Mouse (Mus musculus) spleen, postnatal 36 days (tissue): ENCODE results near the gene Rnf115.
A peak's percentile ranks its signal among the peaks of the same experiment; 100 is the strongest.

Source experiments
- DNase-seq, 2 experiments: peaks; one replicate each; pipeline ENCODE4 v3.0.0; 2022; ENCODE audit warnings: low spot score in 2 of 2, mixed read lengths in 1 of 2

The Rnf115 gene

GRCm38 (mm10) chr3:96777120-96777519, 49.7 kb downstream of the Rnf115 start:
- DNase-seq = no peak

- DNase-seq = no peak
Measured at GRCm38 (mm10) chr3:96782236-96782635, 54.8 kb downstream of the Rnf115 start.

GRCm38 (mm10) chr3:96787784-96788183, 60.3 kb downstream of the Rnf115 start:
- no peak for DNase-seq

- no peak for DNase-seq
Measured at GRCm38 (mm10) chr3:96788506-96788905, 61.0 kb downstream of the Rnf115 start.

- DNase-seq = no peak
Measured at GRCm38 (mm10) chr3:96800254-96800653, 72.8 kb downstream of the Rnf115 start.

GRCm38 (mm10) chr3:96802214-96802613, 74.8 kb downstream of the Rnf115 start:
- no peak for DNase-seq

- DNase-seq = no peak
Measured at GRCm38 (mm10) chr3:96808136-96808535, 80.7 kb downstream of the Rnf115 start.

- no peak for DNase-seq
Measured at GRCm38 (mm10) chr3:96808651-96809050, 81.2 kb downstream of the Rnf115 start.

GRCm38 (mm10) chr3:96811232-96811631, 83.8 kb downstream of the Rnf115 start:
- DNase-seq = no peak

- DNase-seq = peak; percentile 61 to 65
Measured at GRCm38 (mm10) chr3:96812395-96813091, 85.1 kb downstream of the Rnf115 start.

GRCm38 (mm10) chr3:96813106-96813505, 85.6 kb downstream of the Rnf115 start:
- peak; percentile 16 to 31 for DNase-seq

GRCm38 (mm10) chr3:96813591-96814244, 86.3 kb downstream of the Rnf115 start:
- DNase-seq = no peak

- DNase-seq = peak; percentile 17 to 29
Measured at GRCm38 (mm10) chr3:96814342-96814741, 86.9 kb downstream of the Rnf115 start.

GRCm38 (mm10) chr3:96820116-96820915, 92.9 kb downstream of the Rnf115 start:
- no peak for DNase-seq

- DNase-seq = no peak
Measured at GRCm38 (mm10) chr3:96821581-96821980, 94.1 kb downstream of the Rnf115 start.

- no peak for DNase-seq
Measured at GRCm38 (mm10) chr3:96823701-96824100, 96.2 kb downstream of the Rnf115 start.

GRCm38 (mm10) chr3:96824614-96825013, 97.2 kb downstream of the Rnf115 start:
- DNase-seq = no peak

- no peak for DNase-seq
Measured at GRCm38 (mm10) chr3:96825261-96825660, 97.8 kb downstream of the Rnf115 start.

- no peak for DNase-seq
Measured at GRCm38 (mm10) chr3:96828308-96828864, 100.9 kb downstream of the Rnf115 start.

- no peak for DNase-seq
Measured at GRCm38 (mm10) chr3:96828984-96829383, 101.5 kb downstream of the Rnf115 start, which contains the start of the genes Pdzk1 and Cd160. Gene Pdzk1 (plus strand): TSS chr3:96829284. Gene Cd160 (minus strand): TSS chr3:96829351.

GRCm38 (mm10) chr3:96829856-96830255, 102.4 kb downstream of the Rnf115 start:
- no peak for DNase-seq

- no peak for DNase-seq
Measured at GRCm38 (mm10) chr3:96832930-96833329, 105.5 kb downstream of the Rnf115 start.
